Mouse (Mus musculus) testis, adult 2 months (tissue): ENCODE measurements around the gene Armc12.

ENCODE experiments used
- CTCF ChIP-seq: fragments of 200-500 bp; IDR thresholded peaks from 2 replicates; pipeline ENCODE4 v1.5.1; 2012; ENCODE audit warnings: low read depth, mild to moderate bottlenecking, inconsistent platforms, low read length, moderate library complexity; ENCODE audit not compliant: control insufficient read depth, insufficient read depth, insufficient replicate concordance
- POLR2A ChIP-seq: fragments of 200-500 bp; IDR thresholded peaks from 2 replicates; pipeline ENCODE4 v1.6.1; 2012; ENCODE audit warnings: low read depth, mild to moderate bottlenecking, inconsistent platforms, low read length, moderate library complexity; ENCODE audit not compliant: control insufficient read depth

GRCm38 (mm10) chr17:28502196-28502821 lies 28.3 kb upstream of the Armc12 start:
- TF ChIP-seq POLR2A (no peak), CTCF (no peak)
